Mouse (Mus musculus) brain, embryonic 14.5 days (tissue): ENCODE data around the gene Ppp1r15b.
A peak's percentile ranks its signal among the peaks of the same experiment; 100 is the strongest.

ENCODE experiments used
- CTCF ChIP-seq: fragments of 200-500 bp; IDR thresholded peaks from 2 replicates; pipeline ENCODE4 v1.5.1; 2012; ENCODE audit warnings: inconsistent platforms, mild to moderate bottlenecking, moderate library complexity, borderline replicate concordance; ENCODE audit not compliant: insufficient read depth, insufficient read length; ENCODE audit errors: extremely low read depth
- POLR2A ChIP-seq: fragments of 200-500 bp; IDR thresholded peaks from 2 replicates; pipeline ENCODE4 v1.6.1; 2012; ENCODE audit warnings: mild to moderate bottlenecking, inconsistent platforms, borderline replicate concordance; ENCODE audit not compliant: poor library complexity, insufficient read depth, insufficient read length, severe bottlenecking; ENCODE audit errors: extremely low read depth

- peak; percentile 96 for TF ChIP-seq CTCF
- TF ChIP-seq POLR2A = no peak
Observed at GRCm38 (mm10) chr1:133146014-133147009, 15.4 kb downstream of the Ppp1r15b start.
